9 mouse cellular contexts compared by ENCODE assay signal in genomic region chrX:134404584-134404955, GRCm38 (mm10). TPM values are rescaled to one million over a fixed set of nuclear protein-coding genes. Genes with fewer than 3 reads are reported as not detected.
DNase-seq lines count a peak whose midpoint lies in the region; ATAC-seq and TF ChIP-seq lines count a peak whose summit lies in the region.
"Had no signal": no experiment of that assay in that cellular context is flagged by ENCODE, and none has a peak within 500 bp of the region (broad histone marks: within the 10 kb centered on the region; RNA-seq: fewer than 3 reads in every experiment).

No protein-coding gene starts in this region.

- no peaks in the 10 kb centered on the region for H3K9me3 ChIP-seq in liver, postnatal 0 days (ENCODE audit: low read length)
- no peaks in the 10 kb centered on the region for H3K9me3 ChIP-seq in stomach, embryonic 16.5 days (replicated peaks; ENCODE audit: control insufficient read depth, low read length)

- intact Hi-C loops in left cerebral cortex, postnatal 36 days (cut with DNase I), result no loop called here

- WGBS in liver, postnatal 0 days (ENCODE audit: insufficient replicate concordance), result 28% methylated on average over 12 of the region's 14 CpGs
- 14% methylated on average over 12 of the region's 14 CpGs for WGBS in stomach, embryonic 16.5 days

- TF ChIP-seq CTCF in liver, postnatal 0 days (IDR thresholded peaks at IDR 0.05; ENCODE audit: low read depth), result no peak

- H3K27me3 ChIP-seq in liver, postnatal 0 days (ENCODE audit: insufficient read depth, low read length), result peaks cover 6% of the 10 kb centered on the region; the same call in 1 of the 2 replicates
- peaks cover 4% of the 10 kb centered on the region; the same call in 1 of the 2 replicates for H3K27me3 ChIP-seq in stomach, embryonic 16.5 days (ENCODE audit: control insufficient read depth, insufficient read depth, low read length)

- peak overlapping the region; percentile 59 for H3K4me2 ChIP-seq in liver, postnatal 0 days (ENCODE audit: low read depth, low read length)
- peak overlapping the region; percentile 49 for H3K4me2 ChIP-seq in stomach, embryonic 16.5 days (ENCODE audit: low read depth, low read length)

- no peak overlapping the region for H3K9ac ChIP-seq in liver, postnatal 0 days (replicated peaks)
- H3K9ac ChIP-seq in stomach, embryonic 16.5 days (ENCODE audit: low read length), result peak overlapping the region; percentile 46; the same call in 1 of the 2 replicates

- peak overlapping the region; percentile 13; the same call in 1 of the 2 replicates for H3K4me3 ChIP-seq in liver, postnatal 0 days (ENCODE audit: low read depth, low read length)
- peak overlapping the region; percentile 42 for H3K4me3 ChIP-seq in stomach, embryonic 16.5 days (replicated peaks; ENCODE audit: low read length)

- no peak overlapping the region for H3K27ac ChIP-seq in liver, postnatal 0 days (ENCODE audit: low read depth)
- H3K27ac ChIP-seq in stomach, embryonic 16.5 days (ENCODE audit: low read length), result no peak overlapping the region

- no peak for TF ChIP-seq EP300 in liver, postnatal 0 days (IDR thresholded peaks at IDR 0.05; ENCODE audit: low read depth)

- H3K36me3 ChIP-seq in liver, postnatal 0 days (replicated peaks; ENCODE audit: insufficient read depth, low read length), result no peaks in the 10 kb centered on the region
- no peaks in the 10 kb centered on the region for H3K36me3 ChIP-seq in stomach, embryonic 16.5 days (ENCODE audit: control insufficient read depth, insufficient read depth, low read length)

- ATAC-seq in liver, postnatal 0 days, result no peak
- ATAC-seq in stomach, embryonic 16.5 days (ENCODE audit: insufficient read depth, low FRiP score), result no peak

- no peaks in the 10 kb centered on the region for H3K4me1 ChIP-seq in liver, postnatal 0 days (ENCODE audit: insufficient read depth)
- no peaks in the 10 kb centered on the region for H3K4me1 ChIP-seq in stomach, embryonic 16.5 days (ENCODE audit: control insufficient read depth, insufficient read depth, low read length)

- DNase-seq in adrenal gland, postnatal 36 days, result peak; percentile 3
- DNase-seq in adrenal gland, postnatal 25 days, result no peak
- peak; percentile 40 to 47 for DNase-seq in left cerebral cortex, postnatal 36 days (ENCODE audit: low spot score in 2 of 2)
- no peak for DNase-seq in left cerebral cortex, adult 11 months (ENCODE audit: low spot score)
- DNase-seq in heart, postnatal 4 days, result peak; percentile 4
- no peak for DNase-seq in liver, postnatal 0 days
- no peak for DNase-seq in natural killer cell, adult 2 months (ENCODE audit: low spot score in 2 of 2)

RNA-seq across cellular contexts. Expression of gene Drp2, which starts 0.2 kb away (rescaled TPM):
- total RNA-seq in adrenal gland, postnatal 36 days (2021), result under 1 TPM; 0.17 to 0.23 TPM
- total RNA-seq in adrenal gland, postnatal 25 days (2021), result 0.19 and 0.49 TPM in 2 replicates
- 10 to 100 TPM; 53.0 to 66.3 TPM for total RNA-seq in left cerebral cortex, postnatal 36 days (2021)
- total RNA-seq in heart, postnatal 4 days (2021), result under 1 TPM; 0.45 to 0.74 TPM
- 0.02 and 0.06 TPM in 2 replicates for polyA plus RNA-seq in liver, postnatal 0 days (2015; fragmentation: Nextera tagmentation; extraction: Ambion mirVana)
- 1.8 and 2.2 TPM in 2 replicates for polyA plus RNA-seq in stomach, embryonic 16.5 days (2015; fragmentation: Nextera tagmentation; extraction: Ambion mirVana)
- polyA plus RNA-seq: liver, adult 2 months had no signal

Comparison
In these comparisons a context has a peak if more than half of its experiments do, and no peak if none do; other contexts are left out.
1. DNase-seq: peak in adrenal gland, postnatal 36 days (2 of 2), left cerebral cortex, postnatal 36 days (2 of 2) and heart, postnatal 4 days (single experiment); none in adrenal gland, postnatal 25 days (single experiment), left cerebral cortex, adult 11 months (single experiment), liver, postnatal 0 days (single experiment) and natural killer cell, adult 2 months (0 of 2).
2. RNA of gene Drp2, which starts 0.2 kb away (total RNA-seq): 53.0 to 66.3 TPM in left cerebral cortex, postnatal 36 days; 0.45 to 0.74 TPM in heart, postnatal 4 days, 0.19 to 0.49 TPM in adrenal gland, postnatal 25 days and 0.17 to 0.23 TPM in adrenal gland, postnatal 36 days; every median in the first group is over 10 times any median in the second.